Mouse (Mus musculus): ENCODE measurements around the gene Fam53b. TPM values are rescaled to one million over a fixed set of nuclear protein-coding genes. Genes with fewer than 3 reads are reported as not detected.

The Fam53b gene
- polyA plus RNA-seq, 1 experiment: 66.9 TPM

DNA sequence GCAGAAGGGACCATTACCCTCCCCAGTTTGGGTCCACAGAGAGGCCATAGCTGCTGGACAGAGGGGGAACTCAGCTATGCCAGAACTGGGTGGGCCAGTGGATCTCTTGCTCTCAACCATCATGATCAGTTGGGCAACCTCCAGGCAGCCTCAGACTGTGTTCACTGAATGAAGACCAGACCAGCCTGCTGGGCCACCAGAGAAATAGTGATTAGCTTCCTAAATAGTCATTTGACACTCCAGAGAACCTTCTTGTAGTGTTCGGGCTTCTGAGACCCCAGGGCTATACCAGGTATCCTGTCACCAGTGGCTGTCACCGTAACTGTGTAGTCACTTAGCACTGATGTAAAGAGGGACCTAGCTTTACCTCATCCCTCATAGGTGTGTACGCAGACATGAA, 131.3 kb downstream of the Fam53b start:
- TF ChIP-seq GATA1 (IDR thresholded peaks at IDR 0.05; ENCODE audit: low read length): no peak

DNA sequence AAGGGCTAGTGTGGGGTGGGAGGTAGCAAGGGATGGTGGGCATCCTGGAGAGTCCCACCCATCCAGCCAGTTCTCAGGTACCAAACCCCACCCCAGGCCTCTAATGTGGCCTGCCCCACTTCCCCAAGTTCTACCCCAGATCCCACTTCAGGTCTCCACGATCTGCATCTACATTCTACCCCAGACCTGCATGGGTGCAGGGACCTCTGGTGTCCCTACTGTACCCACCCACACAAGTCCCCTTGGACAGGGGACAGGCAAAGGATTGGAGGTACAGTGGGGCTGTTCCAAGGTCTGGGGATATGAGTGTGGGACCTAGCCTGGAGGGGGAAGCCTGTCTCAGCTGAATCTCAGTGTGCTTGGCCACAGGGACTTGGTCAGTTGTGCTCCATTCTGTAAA, 131.9 kb downstream of the Fam53b start:
- TF ChIP-seq GATA1 (IDR thresholded peaks at IDR 0.05; ENCODE audit: low read length): no peak

DNA sequence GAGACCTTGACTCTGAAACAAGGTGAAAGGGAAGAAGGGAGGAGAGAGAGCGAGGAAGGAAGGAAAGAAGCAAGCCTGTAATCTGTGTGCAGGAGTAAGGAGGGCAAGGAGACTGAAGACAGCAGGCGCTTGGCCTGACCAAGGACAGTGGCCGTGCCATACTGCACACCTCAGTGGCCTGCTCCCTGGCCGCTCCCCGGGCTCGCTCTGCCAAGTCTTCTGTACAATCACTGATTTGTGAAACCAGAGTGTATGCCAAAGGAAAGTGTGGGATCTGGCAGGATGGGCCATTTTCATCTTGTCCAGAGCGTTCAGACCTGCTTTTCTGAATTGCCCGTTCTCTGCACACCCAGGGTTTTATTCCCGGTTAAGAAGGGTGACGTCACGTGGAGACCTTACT, 132.4 kb downstream of the Fam53b start:
- no peak for TF ChIP-seq GATA1 (IDR thresholded peaks at IDR 0.05; ENCODE audit: low read length)

DNA sequence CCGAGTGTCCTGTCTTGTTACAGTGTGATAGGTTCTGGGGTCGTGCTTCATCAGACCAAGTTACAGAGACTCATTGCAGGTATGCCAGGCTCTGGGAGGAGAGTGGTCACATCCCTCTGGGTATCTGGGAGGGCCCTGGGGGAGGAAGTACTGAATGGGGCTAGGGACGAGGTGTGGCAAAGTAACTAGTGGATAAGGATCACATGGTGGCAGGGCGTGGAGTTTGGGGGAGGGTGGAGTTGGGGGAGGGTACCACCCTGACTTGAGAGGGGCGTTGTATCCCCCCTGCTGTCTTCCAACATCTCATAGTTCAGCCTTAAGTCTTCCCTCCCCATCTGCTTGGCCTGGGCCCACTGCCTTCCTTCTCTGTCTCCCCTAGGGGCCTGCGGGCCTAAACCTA, 134.1 kb downstream of the Fam53b start:
- TF ChIP-seq GATA1 (IDR thresholded peaks at IDR 0.05; ENCODE audit: low read length): no peak

DNA sequence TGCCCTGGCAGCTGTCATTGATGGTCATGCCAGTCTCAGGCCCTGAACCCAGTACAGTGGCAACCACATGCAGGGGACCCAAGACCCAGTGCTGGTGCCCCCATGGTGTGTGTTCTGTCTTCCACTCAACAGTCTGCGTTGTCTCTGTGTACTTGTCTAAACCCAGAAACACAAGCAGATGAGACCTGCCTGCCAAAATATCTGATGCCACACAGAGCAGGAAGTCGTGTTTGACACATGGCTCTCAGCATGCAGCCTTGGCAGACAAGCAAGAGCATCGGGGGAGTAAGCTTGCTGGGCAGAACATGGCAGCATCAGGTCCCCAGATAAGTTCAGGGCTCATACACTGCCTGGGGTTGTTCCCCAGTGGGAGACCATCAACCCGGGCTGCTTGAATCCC, 134.6 kb downstream of the Fam53b start:
- TF ChIP-seq GATA1 (IDR thresholded peaks at IDR 0.05; ENCODE audit: low read length): no peak

DNA sequence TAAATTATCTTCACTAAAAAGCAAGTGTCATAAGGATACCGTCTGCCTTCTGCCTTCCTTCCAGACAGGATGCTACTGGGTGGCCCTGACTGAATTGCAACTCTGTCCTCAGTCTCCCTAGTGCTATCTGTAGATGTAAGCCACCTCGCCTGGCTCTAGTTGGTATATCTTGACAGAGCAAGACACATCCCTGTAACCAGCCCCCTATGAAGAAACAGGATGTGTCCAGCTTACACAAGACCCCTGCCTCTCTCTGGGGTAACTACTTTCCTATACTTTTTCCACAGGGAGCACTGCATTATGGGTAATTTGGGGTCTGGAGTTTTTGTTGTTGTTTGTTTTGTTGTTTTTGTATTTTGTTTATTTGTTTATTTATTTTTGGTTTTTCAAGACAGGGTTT, 137.8 kb downstream of the Fam53b start:
- no peak for TF ChIP-seq GATA1 (IDR thresholded peaks at IDR 0.05; ENCODE audit: low read length)

DNA sequence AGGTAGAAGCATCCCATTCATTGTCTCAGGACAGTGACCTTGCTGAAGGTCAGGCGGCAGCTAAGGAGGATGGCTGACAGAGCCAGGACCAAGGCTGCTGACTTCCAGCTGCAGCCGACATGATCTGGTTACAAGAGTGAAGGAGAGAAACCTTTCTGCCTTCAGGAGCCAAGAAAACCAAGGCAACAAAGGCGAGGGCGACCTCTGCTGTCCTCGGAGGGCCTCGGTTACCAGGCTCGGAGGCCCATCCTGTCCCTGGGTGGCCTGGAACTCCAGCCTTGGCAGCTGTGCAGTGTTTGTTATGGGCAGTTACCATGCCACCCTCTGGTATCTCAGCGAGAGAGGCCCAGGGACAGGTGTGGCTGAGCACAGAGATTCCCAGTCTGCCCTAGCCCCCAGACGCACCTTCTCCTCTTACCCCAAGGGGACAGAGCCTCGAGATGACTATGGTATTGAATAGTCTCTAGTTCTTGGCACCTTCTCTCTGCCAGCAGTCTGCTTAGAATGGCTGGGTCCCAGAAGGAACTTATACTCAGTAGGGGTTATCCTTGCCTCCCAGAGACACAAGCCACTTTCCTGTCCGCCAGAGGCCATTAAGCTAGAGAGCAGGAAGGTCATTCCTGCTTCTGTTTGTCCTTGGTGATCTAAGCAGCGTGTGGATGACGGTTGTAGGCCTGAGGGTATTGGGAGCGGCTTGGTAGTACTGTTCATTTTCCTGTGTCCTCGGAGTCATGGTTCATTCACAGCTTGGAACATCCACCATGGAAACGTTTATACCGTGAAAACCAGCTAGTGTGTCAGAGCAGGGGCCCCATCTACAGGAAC, 139.5 kb downstream of the Fam53b start:
- TF ChIP-seq GATA1 (IDR thresholded peaks at IDR 0.05; ENCODE audit: low read length): no peak

DNA sequence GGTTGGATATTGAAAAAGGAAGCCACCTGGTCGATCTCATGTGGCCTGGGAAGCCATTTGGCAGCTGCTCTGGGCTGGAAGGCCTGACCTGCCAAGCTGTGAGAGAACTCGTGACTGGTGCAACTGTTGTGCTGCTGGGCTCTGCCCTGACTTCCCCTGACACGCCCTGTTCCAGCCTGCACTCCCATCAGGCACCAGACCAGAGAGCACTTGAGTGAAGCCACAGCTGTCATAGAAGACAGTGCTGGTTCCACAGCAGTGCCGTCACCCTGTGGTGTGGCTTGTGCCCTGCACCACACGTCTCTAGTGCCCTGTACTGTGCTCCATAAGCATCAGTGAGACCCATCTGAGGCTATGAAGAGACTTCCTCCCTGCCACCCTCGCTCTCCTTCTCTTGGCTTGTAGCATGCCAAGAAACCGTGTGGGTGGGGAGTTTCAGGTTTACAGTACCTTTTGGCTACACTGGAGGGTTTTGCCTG, 141.2 kb downstream of the Fam53b start:
- TF ChIP-seq GATA1 (IDR thresholded peaks at IDR 0.05; ENCODE audit: low read length): no peak

DNA sequence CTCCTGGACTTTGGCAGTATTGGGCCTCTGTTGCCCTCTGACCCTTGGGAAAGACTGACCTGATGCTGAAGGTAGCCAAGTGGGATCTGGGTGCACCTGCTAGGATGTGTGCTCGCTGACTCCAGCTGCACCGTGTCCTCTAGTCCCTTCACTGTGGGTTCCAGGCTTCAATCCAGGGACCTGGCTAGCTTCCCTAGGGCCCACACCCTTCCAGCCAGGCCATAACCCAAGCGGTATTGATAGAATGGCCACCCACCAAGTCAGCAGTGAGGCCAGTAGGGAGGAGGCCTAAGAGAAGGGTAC, 142.9 kb downstream of the Fam53b start:
- TF ChIP-seq GATA1 (IDR thresholded peaks at IDR 0.05; ENCODE audit: low read length): no peak

DNA sequence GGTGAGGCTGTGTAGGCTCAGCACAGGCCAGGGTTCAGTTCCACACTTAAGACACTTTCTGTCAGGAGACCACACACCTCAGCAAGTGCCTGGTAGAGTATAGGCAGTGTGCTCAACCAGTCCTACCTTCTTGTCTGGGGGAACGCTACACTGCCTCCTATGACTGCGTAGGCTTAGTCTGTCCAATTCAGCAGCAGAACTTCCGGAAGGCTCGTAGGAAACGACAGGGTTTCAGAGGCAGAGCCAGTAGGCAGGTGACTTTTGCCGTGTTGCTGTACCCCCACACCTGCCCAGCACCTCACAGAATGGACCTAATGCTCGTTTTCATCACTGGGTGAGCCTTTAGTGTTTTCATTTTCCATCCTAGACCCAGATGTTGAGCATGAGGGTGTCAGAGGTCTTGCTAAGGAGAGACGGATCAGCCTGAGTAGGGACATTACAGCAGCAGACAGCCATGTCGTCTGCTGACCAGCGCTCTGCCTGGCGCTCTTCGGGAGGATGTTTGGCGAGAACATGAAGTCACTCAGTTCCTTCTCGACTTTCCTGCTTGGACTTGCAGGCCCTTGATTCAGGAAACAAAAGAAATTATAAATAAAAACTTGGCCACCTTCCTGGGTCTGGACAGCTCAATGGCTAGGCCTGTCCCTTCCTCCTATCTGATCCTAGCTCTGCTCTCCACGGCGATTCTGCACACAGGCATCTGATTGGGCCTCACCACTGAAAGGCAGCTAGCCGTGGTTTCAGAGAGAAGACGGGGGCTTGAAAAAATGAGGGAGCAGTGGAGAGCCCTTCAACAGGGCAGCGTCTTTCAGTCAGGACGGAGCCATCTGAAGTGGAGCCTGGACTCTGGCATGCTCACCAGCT, 143.5 kb downstream of the Fam53b start:
- TF ChIP-seq GATA1 (IDR thresholded peaks at IDR 0.05; ENCODE audit: low read length): no peak

DNA sequence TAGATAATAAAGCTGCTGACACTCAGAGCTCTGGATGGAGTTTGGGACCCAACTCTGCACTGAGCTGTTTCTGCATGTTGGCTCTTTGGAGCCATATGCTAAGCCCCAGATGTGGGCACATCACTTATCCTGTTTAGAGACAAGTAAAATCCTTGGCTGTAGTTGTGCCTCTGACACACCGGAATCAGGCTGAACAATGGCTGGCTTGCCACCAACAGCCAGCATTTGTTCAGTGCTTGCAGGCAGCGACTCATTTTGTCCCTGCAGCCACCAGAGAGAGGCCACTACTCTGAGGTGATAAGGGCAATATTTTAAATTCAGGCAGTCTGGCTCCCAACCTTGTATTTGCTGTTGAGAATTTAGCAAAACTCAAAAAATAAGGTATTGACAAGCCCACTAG, 145.1 kb downstream of the Fam53b start:
- no peak for TF ChIP-seq GATA1 (IDR thresholded peaks at IDR 0.05; ENCODE audit: low read length)

DNA sequence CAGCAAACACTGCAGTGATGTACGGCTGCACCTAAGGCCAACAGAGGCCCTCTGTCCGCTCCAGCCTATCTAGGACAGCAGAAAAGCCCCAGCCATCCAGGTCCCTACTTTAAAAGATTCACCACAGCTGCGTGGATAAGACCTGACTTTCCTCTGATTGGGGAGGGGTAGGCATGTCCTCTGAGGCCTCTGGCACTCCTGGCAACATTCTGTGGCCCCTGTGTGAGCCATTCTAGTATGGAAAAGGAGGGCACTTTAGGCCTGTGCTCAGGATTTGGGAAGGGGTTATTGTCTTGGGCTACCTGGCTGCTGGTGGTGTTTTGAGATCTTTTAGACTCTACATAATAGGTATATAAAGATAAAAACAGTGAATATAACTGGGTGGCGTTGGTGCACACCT, 147.2 kb downstream of the Fam53b start:
- no peak for TF ChIP-seq GATA1 (IDR thresholded peaks at IDR 0.05; ENCODE audit: low read length)

DNA sequence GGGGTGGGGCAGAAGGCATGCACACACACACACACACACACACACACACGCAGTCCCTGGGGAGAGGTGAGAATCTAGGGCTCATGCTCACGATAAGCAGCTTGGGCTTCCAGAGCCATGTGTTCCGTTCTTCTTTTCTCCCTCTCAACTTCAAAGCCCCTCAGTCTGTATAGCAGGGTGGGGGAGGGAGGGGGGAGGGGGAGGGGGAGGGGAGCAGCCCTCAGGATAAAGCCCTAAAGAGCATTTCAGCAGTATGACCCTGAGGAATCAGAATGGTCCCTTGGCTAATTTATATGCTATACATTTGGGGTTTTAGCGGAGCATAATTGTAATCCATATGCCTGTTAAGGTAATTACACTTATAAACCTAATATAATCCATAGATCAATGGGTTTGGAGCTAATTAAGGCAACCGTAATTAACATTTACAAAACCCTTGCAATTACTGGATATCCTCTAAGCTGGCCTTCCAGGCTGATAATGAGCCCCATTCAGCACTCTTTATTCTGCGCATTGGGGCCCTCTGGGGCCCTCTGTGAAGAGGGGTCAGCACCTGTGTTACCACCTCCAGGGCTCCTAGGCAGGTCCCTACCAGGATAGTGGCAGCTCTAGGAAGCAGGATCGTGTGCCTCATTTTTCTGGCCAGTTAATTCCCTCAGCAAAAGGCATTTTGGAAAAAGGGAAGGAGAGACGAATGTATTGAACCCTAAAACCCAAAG, 147.9 kb downstream of the Fam53b start:
- TF ChIP-seq GATA1 (IDR thresholded peaks at IDR 0.05; ENCODE audit: low read length): no peak

DNA sequence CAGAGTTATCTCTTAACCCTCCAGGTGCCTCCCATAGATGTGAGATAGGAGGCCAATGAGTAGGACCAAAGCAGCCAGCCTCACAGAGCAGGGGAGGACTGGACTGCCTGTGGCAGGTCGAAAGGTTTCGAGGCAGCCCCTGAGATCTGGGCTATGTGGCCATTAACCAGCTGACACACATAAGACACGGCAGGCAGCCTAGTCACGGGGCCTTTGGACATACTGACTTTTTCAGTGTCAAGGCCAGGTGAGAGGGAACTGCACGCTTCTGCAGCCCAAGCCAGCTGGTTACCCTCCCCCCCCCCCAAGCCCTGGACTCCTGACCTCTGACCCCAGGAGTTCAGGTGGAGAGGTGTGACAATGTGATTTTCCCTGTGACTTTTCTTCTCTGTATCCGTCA, 148.9 kb downstream of the Fam53b start:
- no peak for TF ChIP-seq GATA1 (IDR thresholded peaks at IDR 0.05; ENCODE audit: low read length)

Other genes starting within 250 kb of the Fam53b start
- 1.9 and 3.0 TPM in 2 replicates for gene Oat, start 237.5 kb downstream of the Fam53b start, polyA plus RNA-seq (2012)
- gene Nkx1-2, start 214.2 kb downstream of the Fam53b start, polyA plus RNA-seq (2012): not detected in 2 replicates
- gene Lhpp, start 203.2 kb downstream of the Fam53b start, polyA plus RNA-seq (2012): 2.4 and 4.2 TPM in 2 replicates
- 9.7 and 15.9 TPM in 2 replicates for gene Eef1akmt2, start 38.8 kb upstream of the Fam53b start, polyA plus RNA-seq (2012)
- 3.6 and 4.2 TPM in 2 replicates for gene Abraxas2, start 45.3 kb upstream of the Fam53b start, polyA plus RNA-seq (2012)
- gene Zranb1, start 117.3 kb upstream of the Fam53b start, polyA plus RNA-seq (2012): 2.0 and 2.2 TPM in 2 replicates

Data from G1E-ER4 (cell line).